Mouse (Mus musculus) ES-E14 (cell line): ENCODE data around the gene Hist1h2ap.
"Not testable (repeated sequence)": the region's sequence is repeated elsewhere in the genome, so short reads cannot be mapped to it uniquely, and the experiment has no call there.

Source experiments
- HCFC1 ChIP-seq: IDR thresholded peaks from 2 replicates; pipeline ENCODE4 v1.6.1; 2012; ENCODE audit warnings: low read length, inconsistent platforms, borderline replicate concordance; ENCODE audit not compliant: insufficient read depth
- ZNF384 ChIP-seq: IDR thresholded peaks from 2 replicates; pipeline ENCODE4 v1.6.1; 2012; ENCODE audit warnings: low read depth, low read length, inconsistent platforms

DNA sequence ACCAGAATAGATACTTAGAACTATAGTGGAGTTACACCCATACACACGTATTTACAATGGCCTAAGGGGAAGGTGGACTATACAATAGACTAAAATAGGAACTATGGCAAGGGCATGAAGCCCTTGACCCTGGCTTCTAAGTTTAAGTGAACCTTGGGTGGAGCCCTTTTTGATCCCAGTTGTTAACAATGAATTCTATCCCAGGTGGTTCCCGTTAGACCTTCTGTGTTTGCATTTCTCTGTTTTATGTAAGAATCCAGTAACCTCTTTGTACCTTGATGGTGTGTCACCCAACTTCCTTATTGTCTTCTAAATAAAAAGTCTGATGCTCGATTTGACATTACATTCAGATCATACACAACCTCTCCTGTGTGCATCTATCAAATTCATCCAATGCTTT is 32.2 kb upstream of the Hist1h2ap start:
- not testable (repeated sequence) for TF ChIP-seq HCFC1, ZNF384
